11 mouse cellular contexts compared by ENCODE assay signal in the genomic region with DNA sequence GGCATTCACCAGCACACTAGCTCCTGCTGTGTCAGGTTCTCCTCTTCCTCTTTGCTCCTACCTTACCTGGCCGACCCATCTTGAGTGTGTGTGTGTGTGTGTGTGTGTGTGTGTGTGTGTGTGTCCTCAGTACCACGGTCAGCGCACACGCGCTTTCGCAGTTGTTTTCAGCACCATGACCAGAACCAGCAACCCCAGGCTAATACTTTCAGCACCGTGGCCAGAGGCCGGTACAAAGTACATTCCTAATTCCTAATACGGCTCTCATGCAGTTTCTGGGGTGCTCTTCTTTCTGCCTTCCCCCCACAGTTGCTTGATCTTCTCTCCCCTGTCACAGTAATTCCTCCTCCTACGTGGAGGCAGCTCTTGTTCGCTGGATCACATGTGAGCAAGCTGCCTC.
DNase-seq lines count a peak whose midpoint lies in the region; ATAC-seq lines count a peak whose summit lies in the region.
"Had no signal": no experiment of that assay in that cellular context is flagged by ENCODE, and none has a peak within 500 bp of the region (broad histone marks: within the 10 kb centered on the region; RNA-seq: fewer than 3 reads in every experiment).

No protein-coding gene starts in this region.

- DNase-seq in kidney, adult 18-20 months = peak; percentile 21
- peak; percentile 68 for DNase-seq in R1 (ENCODE audit: low read depth, low spot score)
- DNase-seq in embryonic facial prominence, embryonic 11.5 days (ENCODE audit: low spot score) = peak; percentile 74
- DNase-seq in mesoderm, embryonic 11.5 days (ENCODE audit: low read depth, low spot score) = peak; percentile 74
- DNase-seq in urinary bladder, postnatal 10 days (ENCODE audit: low spot score) = no peak
- DNase-seq in right cerebral cortex, postnatal 36 days (ENCODE audit: low spot score in 2 of 2) = no peak
- DNase-seq: heart, adult 11 months; midbrain, embryonic 14.5 days had no signal

- ATAC-seq in kidney, embryonic 14.5 days (ENCODE audit: low FRiP score, low TSS enrichment) = no peak; the same call in 1 of the 2 replicates
- ATAC-seq in embryonic facial prominence, embryonic 11.5 days (replicated peaks; ENCODE audit: insufficient number of reproducible peaks, low FRiP score, low TSS enrichment, low read depth) = no peak
- no peak for ATAC-seq in midbrain, embryonic 15.5 days (replicated peaks)

- no peak overlapping the region for H3K9ac ChIP-seq in kidney, embryonic 14.5 days (ENCODE audit: low read depth, low read length)
- no peak overlapping the region for H3K9ac ChIP-seq in embryonic facial prominence, embryonic 11.5 days (replicated peaks; ENCODE audit: low read length)
- no peak overlapping the region for H3K9ac ChIP-seq in midbrain, embryonic 15.5 days
- H3K9ac ChIP-seq: embryonic facial prominence, embryonic 12.5 days had no signal

- 29% methylated on average over 11 of the region's 11 CpGs for WGBS in kidney, embryonic 14.5 days
- WGBS in embryonic facial prominence, embryonic 11.5 days = 32% methylated on average over 11 of the region's 11 CpGs
- WGBS in midbrain, embryonic 15.5 days = 39% methylated on average over 11 of the region's 11 CpGs

- no peak overlapping the region for H3K4me3 ChIP-seq in kidney, embryonic 14.5 days (ENCODE audit: low read length)
- H3K4me3 ChIP-seq in embryonic facial prominence, embryonic 11.5 days (ENCODE audit: low read depth, low read length) = no peak overlapping the region
- H3K4me3 ChIP-seq in midbrain, embryonic 15.5 days = no peak overlapping the region
- H3K4me3 ChIP-seq: embryonic facial prominence, embryonic 12.5 days had no signal

- H3K4me2 ChIP-seq in kidney, embryonic 14.5 days (replicated peaks; ENCODE audit: low read depth, low read length) = no peak overlapping the region
- no peak overlapping the region for H3K4me2 ChIP-seq in embryonic facial prominence, embryonic 11.5 days (ENCODE audit: low read depth, low read length)
- H3K4me2 ChIP-seq in midbrain, embryonic 15.5 days = no peak overlapping the region
- H3K4me2 ChIP-seq: embryonic facial prominence, embryonic 12.5 days had no signal

- H3K4me1 ChIP-seq in kidney, embryonic 14.5 days (ENCODE audit: control insufficient read depth, insufficient read depth, low read length) = no peaks in the 10 kb centered on the region
- H3K4me1 ChIP-seq in embryonic facial prominence, embryonic 11.5 days (ENCODE audit: control insufficient read depth, insufficient read depth, low read length) = no peaks in the 10 kb centered on the region
- H3K4me1 ChIP-seq in midbrain, embryonic 15.5 days = no peaks in the 10 kb centered on the region
- H3K4me1 ChIP-seq: embryonic facial prominence, embryonic 12.5 days had no signal

- no peaks in the 10 kb centered on the region for H3K36me3 ChIP-seq in kidney, embryonic 14.5 days (ENCODE audit: control insufficient read depth, insufficient read depth, low read length)
- H3K36me3 ChIP-seq in embryonic facial prominence, embryonic 11.5 days (replicated peaks; ENCODE audit: control insufficient read depth, insufficient read depth, low read depth, low read length) = no peaks in the 10 kb centered on the region
- no peaks in the 10 kb centered on the region for H3K36me3 ChIP-seq in midbrain, embryonic 15.5 days (replicated peaks)
- H3K36me3 ChIP-seq: embryonic facial prominence, embryonic 12.5 days had no signal

- H3K27me3 ChIP-seq in kidney, embryonic 14.5 days (ENCODE audit: control insufficient read depth, insufficient read depth, low read length) = no peaks in the 10 kb centered on the region
- no peaks in the 10 kb centered on the region for H3K27me3 ChIP-seq in embryonic facial prominence, embryonic 11.5 days (ENCODE audit: control insufficient read depth, insufficient read depth, low read length)
- H3K27me3 ChIP-seq in midbrain, embryonic 15.5 days (replicated peaks) = no peaks in the 10 kb centered on the region
- H3K27me3 ChIP-seq: embryonic facial prominence, embryonic 12.5 days had no signal

- H3K27ac ChIP-seq in kidney, embryonic 14.5 days (ENCODE audit: low read depth, low read length) = no peak overlapping the region
- H3K27ac ChIP-seq in embryonic facial prominence, embryonic 11.5 days (replicated peaks; ENCODE audit: low read depth, low read length) = no peak overlapping the region
- H3K27ac ChIP-seq in midbrain, embryonic 15.5 days = no peak overlapping the region
- H3K27ac ChIP-seq: embryonic facial prominence, embryonic 12.5 days had no signal

- no peaks in the 10 kb centered on the region for H3K9me3 ChIP-seq in kidney, embryonic 14.5 days (ENCODE audit: control insufficient read depth, low read length)
- no peaks in the 10 kb centered on the region for H3K9me3 ChIP-seq in embryonic facial prominence, embryonic 11.5 days (replicated peaks; ENCODE audit: control insufficient read depth, low read length)
- H3K9me3 ChIP-seq in midbrain, embryonic 15.5 days = no peaks in the 10 kb centered on the region
- H3K9me3 ChIP-seq: embryonic facial prominence, embryonic 12.5 days had no signal

Comparison
In these comparisons a context has a peak if more than half of its experiments do, and no peak if none do; other contexts are left out.
1. DNase-seq: peak in kidney, adult 18-20 months (single experiment), R1 (single experiment), embryonic facial prominence, embryonic 11.5 days (single experiment) and mesoderm, embryonic 11.5 days (single experiment); none in urinary bladder, postnatal 10 days (single experiment) and right cerebral cortex, postnatal 36 days (0 of 2).